ENCODE assay signal across 8 mouse cellular contexts in genomic region chr5:137338663-137339289, GRCm38 (mm10). TPM values are rescaled to one million over a fixed set of nuclear protein-coding genes. Genes with fewer than 3 reads are reported as not detected.
DNase-seq lines count a peak whose midpoint lies in the region; ATAC-seq and TF ChIP-seq lines count a peak whose summit lies in the region.

No protein-coding gene starts in this region.

- WGBS in cerebellum, adult 2 months: 1% methylated on average over 11 of the region's 11 CpGs
- 2% methylated on average over 11 of the region's 11 CpGs for WGBS in intestine, embryonic 15.5 days
- WGBS in lung, adult 2 months: under 1% methylated on average over 11 of the region's 11 CpGs
- WGBS in small intestine, adult 2 months: 2% methylated on average over 11 of the region's 11 CpGs

- no peak; the same call in 1 of the 2 replicates for TF ChIP-seq POLR2A in cerebellum, adult 2 months (IDR thresholded peaks at IDR 0.05; ENCODE audit: borderline replicate concordance, insufficient read depth, low read length)
- peak; percentile 17; the same call in 1 of the 2 replicates for TF ChIP-seq POLR2A in lung, adult 2 months (IDR thresholded peaks at IDR 0.05; ENCODE audit: borderline replicate concordance, extremely low read depth, low read depth, low read length)
- no peak for TF ChIP-seq POLR2A in small intestine, adult 2 months (IDR thresholded peaks at IDR 0.05; ENCODE audit: low read depth, low read length)

- H3K27me3 ChIP-seq in cerebellum, adult 2 months (ENCODE audit: control insufficient read depth, insufficient read depth, low read length): no peaks in the 10 kb centered on the region
- H3K27me3 ChIP-seq in intestine, embryonic 15.5 days (replicated peaks): no peaks in the 10 kb centered on the region
- H3K27me3 ChIP-seq in small intestine, adult 2 months (ENCODE audit: control insufficient read depth, insufficient read depth, low read length): no peaks in the 10 kb centered on the region

- peak overlapping the region; percentile 94 for H3K4me3 ChIP-seq in cerebellum, adult 2 months (replicated peaks; ENCODE audit: insufficient read depth, low read depth, low read length)
- peak overlapping the region; percentile 36 for H3K4me3 ChIP-seq in intestine, embryonic 15.5 days (replicated peaks)
- H3K4me3 ChIP-seq in lung, adult 2 months (replicated peaks; ENCODE audit: extremely low read depth, low read depth, low read length): peak overlapping the region; percentile 78
- peak overlapping the region; percentile 65 for H3K4me3 ChIP-seq in small intestine, adult 2 months (ENCODE audit: low read depth, low read length)

- DNase-seq in embryo, embryonic 10.5 days (ENCODE audit: low spot score): peak; percentile 64
- DNase-seq in embryo, embryonic 10 days (ENCODE audit: low spot score): no peak
- no peak for DNase-seq in cerebellum, adult 2 months
- peak; percentile 66 for DNase-seq in gastrocnemius, postnatal 25 days
- DNase-seq in lung, adult 2 months: no peak
- no peak for DNase-seq in c-Kit-positive CD71-positive TER-119-positive erythroid progenitor cells, embryonic 14.5 days (ENCODE audit: low spot score)

- H3K4me2 ChIP-seq in intestine, embryonic 15.5 days (replicated peaks): peak overlapping the region; percentile 60

- no peaks in the 10 kb centered on the region for H3K9me3 ChIP-seq in intestine, embryonic 15.5 days

- ATAC-seq in intestine, embryonic 15.5 days: peak; percentile 24

- no peak for TF ChIP-seq CTCF in cerebellum, adult 2 months (IDR thresholded peaks at IDR 0.05; ENCODE audit: borderline replicate concordance, insufficient read depth, low read depth, low read length)
- TF ChIP-seq CTCF in lung, adult 2 months (IDR thresholded peaks at IDR 0.05; ENCODE audit: insufficient read depth, low read length): no peak
- 0 out of 2 replicates have a peak, but pooled peaks have one; percentile 2 for TF ChIP-seq CTCF in small intestine, adult 2 months (IDR thresholded peaks at IDR 0.05; ENCODE audit: extremely low read depth, insufficient read length, insufficient replicate concordance, low read depth, low read length)

- H3K36me3 ChIP-seq in intestine, embryonic 15.5 days: no peaks in the 10 kb centered on the region
- no peaks in the 10 kb centered on the region for H3K36me3 ChIP-seq in small intestine, adult 2 months (ENCODE audit: control insufficient read depth, insufficient read depth, low read length)

- peak overlapping the region; percentile 69 for H3K27ac ChIP-seq in cerebellum, adult 2 months (ENCODE audit: insufficient read depth, low read length)
- H3K27ac ChIP-seq in intestine, embryonic 15.5 days: peak overlapping the region; percentile 83
- peak overlapping the region; percentile 67 for H3K27ac ChIP-seq in small intestine, adult 2 months (ENCODE audit: insufficient read depth, low read depth, low read length)

- peak overlapping the region; percentile 52 for H3K9ac ChIP-seq in intestine, embryonic 15.5 days

- 0 out of 2 replicates have a peak, but pooled peaks cover 7% of the 10 kb centered on the region for H3K4me1 ChIP-seq in cerebellum, adult 2 months (ENCODE audit: control insufficient read depth, insufficient read depth, low read length)
- H3K4me1 ChIP-seq in intestine, embryonic 15.5 days (replicated peaks): peaks cover 27% of the 10 kb centered on the region
- H3K4me1 ChIP-seq in lung, adult 2 months (ENCODE audit: control insufficient read depth, insufficient read depth, low read length): peaks cover 5% of the 10 kb centered on the region
- H3K4me1 ChIP-seq in small intestine, adult 2 months (ENCODE audit: control insufficient read depth, insufficient read depth, insufficient read length, low read length): peaks cover 21% of the 10 kb centered on the region

RNA-seq across cellular contexts. Expression of gene Slc12a9, which starts 5.4 kb away (rescaled TPM):
- 31.0 and 31.6 TPM in 2 replicates for polyA plus RNA-seq in cerebellum, adult 2 months (2012; rRNA removed)
- 1 to 10 TPM; 2.3 to 3.1 TPM for total RNA-seq in gastrocnemius, postnatal 25 days (2021)
- polyA plus RNA-seq in intestine, embryonic 15.5 days (2015; fragmentation: Nextera tagmentation; extraction: Ambion mirVana): 14.3 and 15.9 TPM in 2 replicates
- 22.5 and 24.1 TPM in 2 replicates for polyA plus RNA-seq in lung, adult 2 months (2012; rRNA removed)
- polyA plus RNA-seq in small intestine, adult 2 months (2012; rRNA removed): 9.2 and 14.8 TPM in 2 replicates

RNA-seq across cellular contexts. Expression of gene Ephb4, which starts 11.1 kb away (rescaled TPM):
- 4.9 and 5.0 TPM in 2 replicates for polyA plus RNA-seq in cerebellum, adult 2 months (2012; rRNA removed)
- total RNA-seq in gastrocnemius, postnatal 25 days (2021): 10 to 100 TPM; 13.4 to 15.8 TPM
- 36.7 and 37.6 TPM in 2 replicates for polyA plus RNA-seq in intestine, embryonic 15.5 days (2015; fragmentation: Nextera tagmentation; extraction: Ambion mirVana)
- 105 and 123 TPM in 2 replicates for polyA plus RNA-seq in lung, adult 2 months (2012; rRNA removed)
- 14.8 and 27.5 TPM in 2 replicates for polyA plus RNA-seq in small intestine, adult 2 months (2012; rRNA removed)

RNA-seq across cellular contexts. Expression of gene Trip6, which starts 24.6 kb away (rescaled TPM):
- polyA plus RNA-seq in cerebellum, adult 2 months (2012; rRNA removed): 10.3 and 11.0 TPM in 2 replicates
- total RNA-seq in gastrocnemius, postnatal 25 days (2021): 1 to 10 TPM; 5.2 to 5.3 TPM
- 63.9 and 64.8 TPM in 2 replicates for polyA plus RNA-seq in intestine, embryonic 15.5 days (2015; fragmentation: Nextera tagmentation; extraction: Ambion mirVana)
- 52.6 and 55.2 TPM in 2 replicates for polyA plus RNA-seq in lung, adult 2 months (2012; rRNA removed)
- polyA plus RNA-seq in small intestine, adult 2 months (2012; rRNA removed): 7.6 and 8.2 TPM in 2 replicates

RNA-seq across cellular contexts. Expression of gene Srrt, which starts 31.3 kb away (rescaled TPM):
- polyA plus RNA-seq in cerebellum, adult 2 months (2012; rRNA removed): 208 and 224 TPM in 2 replicates
- 10 to 100 TPM; 38.5 to 44.7 TPM for total RNA-seq in gastrocnemius, postnatal 25 days (2021)
- polyA plus RNA-seq in intestine, embryonic 15.5 days (2015; fragmentation: Nextera tagmentation; extraction: Ambion mirVana): 117 and 120 TPM in 2 replicates
- 107 and 136 TPM in 2 replicates for polyA plus RNA-seq in lung, adult 2 months (2012; rRNA removed)
- 60.3 and 109 TPM in 2 replicates for polyA plus RNA-seq in small intestine, adult 2 months (2012; rRNA removed)

RNA-seq across cellular contexts. Expression of gene Ufsp1, which starts 44.3 kb away (rescaled TPM):
- 27.9 and 28.2 TPM in 2 replicates for polyA plus RNA-seq in cerebellum, adult 2 months (2012; rRNA removed)
- total RNA-seq in gastrocnemius, postnatal 25 days (2021): 10 to 100 TPM; 18.3 to 24.4 TPM
- 7.8 and 8.5 TPM in 2 replicates for polyA plus RNA-seq in intestine, embryonic 15.5 days (2015; fragmentation: Nextera tagmentation; extraction: Ambion mirVana)
- 7.0 and 7.1 TPM in 2 replicates for polyA plus RNA-seq in lung, adult 2 months (2012; rRNA removed)
- 7.0 and 10.9 TPM in 2 replicates for polyA plus RNA-seq in small intestine, adult 2 months (2012; rRNA removed)

Comparison
In these comparisons a context has a peak if more than half of its experiments do, and no peak if none do; other contexts are left out.
1. DNase-seq: peak in embryo, embryonic 10.5 days (single experiment) and gastrocnemius, postnatal 25 days (single experiment); none in embryo, embryonic 10 days (single experiment), cerebellum, adult 2 months (0 of 2), lung, adult 2 months (single experiment) and c-Kit-positive CD71-positive TER-119-positive erythroid progenitor cells, embryonic 14.5 days (single experiment).
2. H3K4me3 ChIP-seq: peak in every context shown above with its lines; median percentile 94 in cerebellum, adult 2 months; 78 in lung, adult 2 months; 65 in small intestine, adult 2 months; 36 in intestine, embryonic 15.5 days.
3. Peak in every context shown above with its lines, with median percentiles within 50 percentile points of each other: H3K27ac ChIP-seq.